Mouse (Mus musculus): ENCODE measurements at regions not wholly inside any gene's neighbourhood (a gene's known extent, or its start where the extent isn't known, plus 50 kb on each side); places are given as distances from the start of the nearest gene placed in this dataset.
"Not testable (repeated sequence)": the region's sequence is repeated elsewhere in the genome, so short reads cannot be mapped to it uniquely, and the experiment has no call there.

DNA sequence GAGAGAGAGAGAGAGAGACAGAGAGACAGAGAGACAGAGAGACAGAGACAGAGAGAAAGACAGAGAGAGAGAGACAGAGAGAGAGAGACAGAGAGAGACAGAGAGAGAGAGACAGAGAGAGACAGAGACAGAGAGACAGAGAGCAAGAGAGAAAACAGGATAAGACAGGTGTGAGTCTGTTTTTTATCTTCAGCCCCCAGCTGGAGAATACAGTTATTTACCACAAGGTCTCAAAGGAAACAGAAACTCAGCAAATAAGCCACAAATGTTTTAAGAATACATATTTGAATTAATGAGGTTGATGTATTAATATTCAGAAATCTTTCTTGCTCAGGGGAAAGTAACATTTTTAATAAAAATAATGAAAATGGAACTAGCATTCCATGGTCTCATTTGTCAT is 130.7 kb upstream of the Nyap2 start:
- not testable (repeated sequence) for DNase-seq (ENCODE audit: low read depth, low spot score); H3K79me2 ChIP-seq (ENCODE audit: control insufficient read depth, insufficient read depth, low read length, poor library complexity); H3K9me3 ChIP-seq (replicated peaks; ENCODE audit: insufficient read depth, low read length); H3K4me1 ChIP-seq (ENCODE audit: control insufficient read depth in 1 of 2, insufficient read depth in 2 of 2, low read length in 2 of 2); H3K4me3 ChIP-seq (ENCODE audit: control insufficient read depth in 1 of 2, insufficient read depth in 1 of 2, low read depth in 2 of 2, low read length in 2 of 2); H3K27me3 ChIP-seq (ENCODE audit: control insufficient read depth in 1 of 2, insufficient read depth in 2 of 2, low read length in 2 of 2); H3K36me3 ChIP-seq (ENCODE audit: control insufficient read depth in 1 of 2, insufficient read depth in 2 of 2, low read length in 2 of 2); H3K9ac ChIP-seq (ENCODE audit: control insufficient read depth, low read depth, low read length, poor library complexity, severe bottlenecking); H3K27ac ChIP-seq (ENCODE audit: control insufficient read depth, low read depth, low read length)
- TF ChIP-seq TCF12 (IDR thresholded peaks at IDR 0.05; ENCODE audit: low read depth, low read length) (peak; percentile 26; the same call in 1 of the 2 replicates), EP300 (IDR thresholded peaks at IDR 0.05; ENCODE audit: low read depth in 1 of 2, low read length in 2 of 2) (peak in 1 of 2 experiments; percentile 17; a peak in 1 of 4 replicates)

DNA sequence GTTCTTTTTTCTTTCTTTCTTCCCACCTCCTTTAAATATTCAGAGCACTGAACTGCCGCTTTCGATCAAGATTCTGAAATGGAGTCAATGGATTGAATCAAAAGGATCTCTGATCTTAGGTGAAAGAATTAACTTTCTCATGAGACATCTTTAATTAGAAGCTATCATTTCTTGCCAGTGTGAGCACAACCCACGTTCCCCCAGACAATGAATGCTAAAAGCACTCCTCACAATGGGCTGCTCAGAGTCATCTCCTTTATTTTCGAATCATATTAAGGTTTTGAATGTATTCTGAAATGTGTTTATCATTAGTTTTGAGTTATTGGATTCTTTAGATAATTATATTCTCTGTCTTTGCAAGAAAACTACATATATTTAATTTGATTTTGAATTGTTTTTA is 137.4 kb upstream of the Nyap2 start:
- DNase-seq (ENCODE audit: low read depth, low spot score): no peak
- no peaks in the 10 kb centered on the region for H3K27me3 ChIP-seq (ENCODE audit: control insufficient read depth in 1 of 2, insufficient read depth in 2 of 2, low read length in 2 of 2)
- no peaks in the 10 kb centered on the region for H3K4me1 ChIP-seq (ENCODE audit: control insufficient read depth in 1 of 2, insufficient read depth in 2 of 2, low read length in 2 of 2)
- no peak overlapping the region for H3K4me3 ChIP-seq (ENCODE audit: control insufficient read depth in 1 of 2, insufficient read depth in 1 of 2, low read depth in 2 of 2, low read length in 2 of 2)
- TF ChIP-seq SIN3A (IDR thresholded peaks at IDR 0.05; ENCODE audit: low read length): no peak
- TF ChIP-seq ZKSCAN1 (IDR thresholded peaks at IDR 0.05; ENCODE audit: low read depth, low read length): no peak
- no peak for TF ChIP-seq USF1 (IDR thresholded peaks at IDR 0.05; ENCODE audit: low read depth, low read length)
- TF ChIP-seq MAZ (IDR thresholded peaks at IDR 0.05; ENCODE audit: low read depth, low read length): no peak
- no peak for TF ChIP-seq KAT2A (conservative IDR thresholded peaks at IDR 0.05; ENCODE audit: low read depth, low read length)
- no peak for TF ChIP-seq JUND (IDR thresholded peaks at IDR 0.05; ENCODE audit: low read depth, low read length)
- TF ChIP-seq MYB (IDR thresholded peaks at IDR 0.05; ENCODE audit: low read depth, low read length): no peak
- no peaks in the 10 kb centered on the region for H3K9me3 ChIP-seq (replicated peaks; ENCODE audit: insufficient read depth, low read length)
- H3K9ac ChIP-seq (ENCODE audit: control insufficient read depth, low read depth, low read length, poor library complexity, severe bottlenecking): no peak overlapping the region
- no peaks in the 10 kb centered on the region for H3K79me2 ChIP-seq (ENCODE audit: control insufficient read depth, insufficient read depth, low read length, poor library complexity)
- H3K36me3 ChIP-seq (ENCODE audit: control insufficient read depth in 1 of 2, insufficient read depth in 2 of 2, low read length in 2 of 2): no peaks in the 10 kb centered on the region
- no peak overlapping the region for H3K27ac ChIP-seq (ENCODE audit: control insufficient read depth, low read depth, low read length)

- Histone ChIP-seq H3K4me1 (ENCODE audit: control insufficient read depth in 1 of 2, insufficient read depth in 2 of 2, low read length in 2 of 2) (no peaks in the 10 kb centered on the region), H3K79me2 (ENCODE audit: control insufficient read depth, insufficient read depth, low read length, poor library complexity) (no peaks in the 10 kb centered on the region), H3K9me3 (replicated peaks; ENCODE audit: insufficient read depth, low read length) (no peaks in the 10 kb centered on the region), H3K4me3 (ENCODE audit: control insufficient read depth in 1 of 2, insufficient read depth in 1 of 2, low read depth in 2 of 2, low read length in 2 of 2) (no peak overlapping the region), H3K9ac (ENCODE audit: control insufficient read depth, low read depth, low read length, poor library complexity, severe bottlenecking) (no peak overlapping the region), H3K36me3 (ENCODE audit: control insufficient read depth in 1 of 2, insufficient read depth in 2 of 2, low read length in 2 of 2) (no peaks in the 10 kb centered on the region), H3K27me3 (ENCODE audit: control insufficient read depth in 1 of 2, insufficient read depth in 2 of 2, low read length in 2 of 2) (no peaks in the 10 kb centered on the region; a peak in 1 of 4 replicates), H3K27ac (ENCODE audit: control insufficient read depth, low read depth, low read length) (no peak overlapping the region)
- no peak for TF ChIP-seq CTCF (IDR thresholded peaks at IDR 0.05 in 2 of 3, conservative IDR thresholded peaks at IDR 0.05 in 1 of 3; ENCODE audit: control insufficient read depth in 1 of 3, insufficient read depth in 1 of 3, low read depth in 2 of 3, low read length in 3 of 3, poor library complexity in 1 of 3, severe bottlenecking in 1 of 3)
- TF ChIP-seq MEF2A (IDR thresholded peaks at IDR 0.05; ENCODE audit: extremely low read depth, insufficient replicate concordance, low read depth, low read length, poor library complexity, severe bottlenecking): no peak
- TF ChIP-seq MXI1 (IDR thresholded peaks at IDR 0.05; ENCODE audit: low read depth, low read length): no peak
- no peak for TF ChIP-seq MAX (IDR thresholded peaks at IDR 0.05; ENCODE audit: low read length)
- TF ChIP-seq KAT2A (conservative IDR thresholded peaks at IDR 0.05; ENCODE audit: low read depth, low read length): no peak
- TF ChIP-seq UBTF (IDR thresholded peaks at IDR 0.05; ENCODE audit: borderline replicate concordance, insufficient read depth, low read depth, low read length): no peak
- TF ChIP-seq BHLHE40 (IDR thresholded peaks at IDR 0.05; ENCODE audit: borderline replicate concordance, low read depth, low read length): no peak
- no peak for TF ChIP-seq JUND (IDR thresholded peaks at IDR 0.05; ENCODE audit: low read depth, low read length)
- TF ChIP-seq POLR2AphosphoS5 (IDR thresholded peaks at IDR 0.05; ENCODE audit: borderline replicate concordance, low read depth, low read length): no peak
- TF ChIP-seq ZC3H11A (IDR thresholded peaks at IDR 0.05; ENCODE audit: low read depth, low read length): no peak
- no peak for TF ChIP-seq SMC3 (IDR thresholded peaks at IDR 0.05; ENCODE audit: low read depth, low read length)
- no peak for TF ChIP-seq ETS1 (IDR thresholded peaks at IDR 0.05; ENCODE audit: low read depth, low read length)
- TF ChIP-seq ZKSCAN1 (IDR thresholded peaks at IDR 0.05; ENCODE audit: low read depth, low read length): no peak
- TF ChIP-seq POLR2A (IDR thresholded peaks at IDR 0.05; ENCODE audit: control insufficient read depth in 1 of 2, insufficient read depth in 1 of 2, low read depth in 1 of 2, low read length in 2 of 2, poor library complexity in 1 of 2): no peak
- TF ChIP-seq TCF12 (IDR thresholded peaks at IDR 0.05; ENCODE audit: low read depth, low read length): no peak
- TF ChIP-seq USF1 (IDR thresholded peaks at IDR 0.05; ENCODE audit: low read depth, low read length): no peak
- no peak for TF ChIP-seq TBP (IDR thresholded peaks at IDR 0.05; ENCODE audit: low read depth, low read length)
- DNase-seq (ENCODE audit: low read depth, low spot score): no peak
Observed at GRCm38 (mm10) chr1:80899281-80899680, 141.0 kb upstream of the Dock10 start.

Measured in MEL (cell line).